In genomic region chr13:29979140-29979564, GRCm38 (mm10) we compare ENCODE assay signal across 13 mouse cellular contexts. TPM values are rescaled to one million over a fixed set of nuclear protein-coding genes. Genes with fewer than 3 reads are reported as not detected.
A peak's percentile ranks its signal among the peaks of the same experiment; 100 is the strongest.
DNase-seq lines count a peak whose midpoint lies in the region; ATAC-seq and TF ChIP-seq lines count a peak whose summit lies in the region.
"Had no signal": no experiment of that assay in that cellular context is flagged by ENCODE, and none has a peak within 500 bp of the region (broad histone marks: within the 10 kb centered on the region; RNA-seq: fewer than 3 reads in every experiment).

No protein-coding gene starts in this region.

- WGBS in cerebellum, adult 2 months: 93% methylated on average over 7 of the region's 7 CpGs
- WGBS in thymus, adult 2 months: 26% methylated on average over 7 of the region's 7 CpGs
- WGBS in liver, postnatal 0 days (ENCODE audit: insufficient replicate concordance): 36% methylated on average over 7 of the region's 7 CpGs

- 0 out of 2 replicates have a peak, but pooled peaks have one; percentile 3 for ATAC-seq in liver, postnatal 0 days
- ATAC-seq: intestine, embryonic 16.5 days; midbrain, embryonic 16.5 days had no signal

- H3K4me1 ChIP-seq in cerebellum, adult 2 months (ENCODE audit: control insufficient read depth, insufficient read depth, low read length): peaks cover 6% of the 10 kb centered on the region
- H3K4me1 ChIP-seq in thymus, adult 2 months (replicated peaks; ENCODE audit: control insufficient read depth, insufficient read depth, low read length): peaks cover 20% of the 10 kb centered on the region
- peaks cover 19% of the 10 kb centered on the region for H3K4me1 ChIP-seq in liver, postnatal 0 days (ENCODE audit: insufficient read depth)

- TF ChIP-seq EP300 in liver, postnatal 0 days (IDR thresholded peaks at IDR 0.05; ENCODE audit: low read depth): no peak

- H3K4me2 ChIP-seq in liver, postnatal 0 days (ENCODE audit: low read depth, low read length): peak overlapping the region; percentile 31; the same call in 1 of the 2 replicates
- H3K4me2 ChIP-seq: embryonic facial prominence, embryonic 12.5 days; limb, embryonic 13.5 days had no signal

- H3K4me3 ChIP-seq in cerebellum, adult 2 months (replicated peaks; ENCODE audit: insufficient read depth, low read depth, low read length): no peak overlapping the region
- no peak overlapping the region for H3K4me3 ChIP-seq in thymus, adult 2 months (ENCODE audit: control insufficient read depth, insufficient read depth, low read length)
- H3K4me3 ChIP-seq in liver, postnatal 0 days (ENCODE audit: low read depth, low read length): no peak overlapping the region
- H3K4me3 ChIP-seq: embryonic facial prominence, embryonic 12.5 days; limb, embryonic 13.5 days had no signal

- H3K9ac ChIP-seq in liver, postnatal 0 days (replicated peaks): no peak overlapping the region
- H3K9ac ChIP-seq: embryonic facial prominence, embryonic 12.5 days; limb, embryonic 13.5 days had no signal

- TF ChIP-seq POLR2A in cerebellum, adult 2 months (IDR thresholded peaks at IDR 0.05; ENCODE audit: borderline replicate concordance, insufficient read depth, low read length): no peak
- no peak for TF ChIP-seq POLR2A in thymus, adult 2 months (IDR thresholded peaks at IDR 0.05; ENCODE audit: control insufficient read depth, extremely low read depth, insufficient read depth, low read length, poor library complexity)

- H3K36me3 ChIP-seq in thymus, adult 2 months (ENCODE audit: control insufficient read depth, insufficient read depth, low read length): no peaks in the 10 kb centered on the region
- peaks cover 9% of the 10 kb centered on the region; the same call in 1 of the 2 replicates for H3K36me3 ChIP-seq in liver, postnatal 0 days (replicated peaks; ENCODE audit: insufficient read depth, low read length)

- H3K9me3 ChIP-seq in liver, postnatal 0 days (ENCODE audit: low read length): no peaks in the 10 kb centered on the region
- H3K9me3 ChIP-seq: embryonic facial prominence, embryonic 12.5 days; limb, embryonic 13.5 days had no signal

- DNase-seq in cerebellum, adult 2 months: no peak
- DNase-seq in cerebellum, postnatal 14 days: no peak
- no peak for DNase-seq in thymus, adult 2 months
- no peak for DNase-seq in thymus, adult 18-20 months
- DNase-seq in liver, postnatal 0 days: no peak
- DNase-seq in right cerebral cortex, postnatal 36 days (ENCODE audit: low spot score in 2 of 2): no peak
- DNase-seq in right cerebral cortex, postnatal 14 days: no peak
- DNase-seq in left cerebral cortex, adult 8-10 months (ENCODE audit: low spot score in 2 of 2): no peak
- DNase-seq: cerebellum, adult 8-10 months had no signal

- no peak for TF ChIP-seq CTCF in cerebellum, adult 2 months (IDR thresholded peaks at IDR 0.05; ENCODE audit: borderline replicate concordance, insufficient read depth, low read depth, low read length)
- no peak for TF ChIP-seq CTCF in thymus, adult 2 months (IDR thresholded peaks at IDR 0.05; ENCODE audit: borderline replicate concordance, control insufficient read depth, extremely low read depth, insufficient read depth, low read length, poor library complexity)
- no peak for TF ChIP-seq CTCF in liver, postnatal 0 days (IDR thresholded peaks at IDR 0.05; ENCODE audit: low read depth)

- H3K27me3 ChIP-seq in cerebellum, adult 2 months (ENCODE audit: control insufficient read depth, insufficient read depth, low read length): no peaks in the 10 kb centered on the region
- no peaks in the 10 kb centered on the region for H3K27me3 ChIP-seq in thymus, adult 2 months (ENCODE audit: control insufficient read depth, insufficient read depth, low read length)
- no peaks in the 10 kb centered on the region for H3K27me3 ChIP-seq in liver, postnatal 0 days (ENCODE audit: insufficient read depth, low read length)
- H3K27me3 ChIP-seq: embryonic facial prominence, embryonic 12.5 days; limb, embryonic 13.5 days had no signal

- 0 out of 2 replicates have a peak overlapping the region, but pooled peaks have one; percentile 27 for H3K27ac ChIP-seq in cerebellum, adult 2 months (ENCODE audit: insufficient read depth, low read length)
- H3K27ac ChIP-seq in thymus, adult 2 months (ENCODE audit: control insufficient read depth, insufficient read depth, low read length): peak overlapping the region; percentile 7; the same call in 1 of the 2 replicates
- H3K27ac ChIP-seq in liver, postnatal 0 days (ENCODE audit: low read depth): no peak overlapping the region
- H3K27ac ChIP-seq: embryonic facial prominence, embryonic 12.5 days; limb, embryonic 13.5 days had no signal

RNA-seq across cellular contexts. Expression of gene E2f3, which starts 6.7 kb away (rescaled TPM):
- 10.0 and 10.9 TPM in 2 replicates for polyA plus RNA-seq in cerebellum, adult 2 months (2012; rRNA removed)
- 7.1 and 8.4 TPM in 2 replicates for polyA plus RNA-seq in thymus, adult 2 months (2012; rRNA removed)
- 2.4 and 2.6 TPM in 2 replicates for polyA plus RNA-seq in liver, postnatal 0 days (2015; fragmentation: Nextera tagmentation; extraction: Ambion mirVana)
- total RNA-seq in left cerebral cortex, adult 8-10 months (2022): 10 to 100 TPM; 18.5 to 21.3 (median 20.4) TPM
